Mouse (Mus musculus) MEL (cell line): ENCODE results near the gene Oit1. TPM values are rescaled to one million over a fixed set of nuclear protein-coding genes. Genes with fewer than 3 reads are reported as not detected.

Source experiments
- DNase-seq: peaks from one replicate; pipeline ENCODE4 v3.0.0; 2011; ENCODE audit warnings: low read depth, low spot score
- H3K27ac ChIP-seq: 2 replicates; pipeline ENCODE4 v1.5.1; 2012; ENCODE audit warnings: low read depth, mild to moderate bottlenecking, control low read depth, low read length, moderate library complexity; ENCODE audit not compliant: control insufficient read depth
- H3K27me3 ChIP-seq, 2 experiments: fragments of 150-350 bp in 1 of 2; sonication (generic) in 1 of 2; 2 replicates each; pipeline ENCODE4 v1.6.1; 2012; ENCODE audit warnings: low read length in 2 of 2, mild to moderate bottlenecking in 2 of 2, improper control_type of control experiment in 1 of 2, moderate library complexity in 1 of 2; ENCODE audit not compliant: insufficient read depth in 2 of 2, control insufficient read depth in 1 of 2
- H3K36me3 ChIP-seq, 2 experiments: 2 replicates each; pipeline ENCODE4 v1.6.1; 2012 to 2014; ENCODE audit warnings: low read length in 2 of 2, improper control_type of control experiment in 1 of 2, inconsistent platforms in 1 of 2, mild to moderate bottlenecking in 1 of 2; ENCODE audit not compliant: insufficient read depth in 2 of 2, control insufficient read depth in 1 of 2
- H3K4me1 ChIP-seq, 2 experiments: fragments of 150-350 bp in 1 of 2; sonication (generic) in 1 of 2; 2 replicates each; pipeline ENCODE4 v1.6.1; 2012; ENCODE audit warnings: low read length in 2 of 2, improper control_type of control experiment in 1 of 2, mild to moderate bottlenecking in 1 of 2; ENCODE audit not compliant: insufficient read depth in 2 of 2, control insufficient read depth in 1 of 2
- H3K4me3 ChIP-seq, 2 experiments: fragments of 150-350 bp in 1 of 2; sonication (generic) in 1 of 2; 2 replicates each; pipeline ENCODE4 v1.5.1; 2012; ENCODE audit warnings: low read depth in 2 of 2, low read length in 2 of 2, mild to moderate bottlenecking in 2 of 2, moderate library complexity in 2 of 2, control low read depth in 1 of 2, improper control_type of control experiment in 1 of 2; ENCODE audit not compliant: control insufficient read depth in 1 of 2, insufficient read depth in 1 of 2
- H3K79me2 ChIP-seq: 2 replicates; pipeline ENCODE4 v1.6.1; 2012; ENCODE audit warnings: mild to moderate bottlenecking, low read length, moderate library complexity; ENCODE audit not compliant: control insufficient read depth, poor library complexity, insufficient read depth
- H3K9ac ChIP-seq: 2 replicates; pipeline ENCODE4 v1.6.1; 2012; ENCODE audit warnings: low read depth, mild to moderate bottlenecking, control low read depth, low read length, moderate library complexity; ENCODE audit not compliant: control insufficient read depth, poor library complexity, severe bottlenecking
- H3K9me3 ChIP-seq: fragments of 150-350 bp; sonication (generic); replicated peaks from 2 replicates; pipeline ENCODE4 v1.6.1; 2012; ENCODE audit warnings: mild to moderate bottlenecking, low read length, improper control_type of control experiment, moderate library complexity; ENCODE audit not compliant: insufficient read depth
- BHLHE40 ChIP-seq: IDR thresholded peaks from 2 replicates; pipeline ENCODE4 v1.6.1; 2012; ENCODE audit warnings: low read depth, mild to moderate bottlenecking, inconsistent platforms, low read length, improper control_type of control experiment, borderline replicate concordance
- CHD1 ChIP-seq: IDR thresholded peaks from 2 replicates; pipeline ENCODE4 v1.6.1; 2012; ENCODE audit warnings: low read depth, mild to moderate bottlenecking, inconsistent platforms, low read length, improper control_type of control experiment
- CTCF ChIP-seq, 3 experiments: IDR thresholded peaks in 2 of 3; conservative IDR thresholded peaks in 1 of 3; 2 replicates each; pipeline ENCODE4 v1.5.1; 2011 to 2012; ENCODE audit warnings: low read length in 3 of 3, low read depth in 2 of 3, mild to moderate bottlenecking in 2 of 3, improper control_type of control experiment in 1 of 3, inconsistent platforms in 1 of 3, mixed read lengths in 1 of 3, moderate library complexity in 1 of 3; ENCODE audit not compliant: control insufficient read depth in 1 of 3, insufficient read depth in 1 of 3, poor library complexity in 1 of 3, severe bottlenecking in 1 of 3
- ELF1 ChIP-seq: IDR thresholded peaks from 2 replicates; pipeline ENCODE4 v1.6.1; 2014; ENCODE audit warnings: low read depth, mild to moderate bottlenecking, inconsistent platforms, low read length, improper control_type of control experiment, moderate library complexity
- GABPA ChIP-seq: IDR thresholded peaks from 2 replicates; pipeline ENCODE4 v1.6.1; 2012; ENCODE audit warnings: low read depth, mild to moderate bottlenecking, inconsistent platforms, low read length, improper control_type of control experiment, moderate library complexity
- GATA1 ChIP-seq: IDR thresholded peaks from 2 replicates; pipeline ENCODE4 v1.6.1; 2011; ENCODE audit warnings: low read depth, low read length, improper control_type of control experiment
- HCFC1 ChIP-seq: IDR thresholded peaks from 2 replicates; pipeline ENCODE4 v1.6.1; 2012; ENCODE audit warnings: low read depth, mild to moderate bottlenecking, inconsistent platforms, low read length, improper control_type of control experiment, moderate library complexity
- MAFK ChIP-seq: IDR thresholded peaks from 2 replicates; pipeline ENCODE4 v1.6.1; 2011; ENCODE audit warnings: low read depth, mild to moderate bottlenecking, low read length, improper control_type of control experiment, borderline replicate concordance
- MAZ ChIP-seq: IDR thresholded peaks from 2 replicates; pipeline ENCODE4 v1.6.1; 2012; ENCODE audit warnings: low read depth, mild to moderate bottlenecking, inconsistent platforms, low read length, improper control_type of control experiment
- MXI1 ChIP-seq: IDR thresholded peaks from 2 replicates; pipeline ENCODE4 v1.6.1; 2011; ENCODE audit warnings: mild to moderate bottlenecking, low read depth, low read length, improper control_type of control experiment
- MYB ChIP-seq: IDR thresholded peaks from 2 replicates; pipeline ENCODE4 v1.6.1; 2011; ENCODE audit warnings: mild to moderate bottlenecking, low read depth, low read length, improper control_type of control experiment
- MYC ChIP-seq: IDR thresholded peaks from 2 replicates; pipeline ENCODE4 v1.6.1; 2011; ENCODE audit warnings: low read depth, mild to moderate bottlenecking, low read length, improper control_type of control experiment, moderate library complexity
- NELFE ChIP-seq: IDR thresholded peaks from 2 replicates; pipeline ENCODE4 v1.6.1; 2011; ENCODE audit warnings: low read depth, low read length, improper control_type of control experiment
- NRF1 ChIP-seq: IDR thresholded peaks from 2 replicates; pipeline ENCODE4 v1.6.1; 2014; ENCODE audit warnings: low read depth, mild to moderate bottlenecking, inconsistent platforms, low read length, improper control_type of control experiment, moderate library complexity; ENCODE audit not compliant: poor library complexity, insufficient read depth, severe bottlenecking
- POLR2A ChIP-seq, 2 experiments: IDR thresholded peaks; 2 replicates each; pipeline ENCODE4 v1.6.1; 2011 to 2012; ENCODE audit warnings: low read length in 2 of 2, mild to moderate bottlenecking in 2 of 2, control low read depth in 1 of 2, improper control_type of control experiment in 1 of 2, low read depth in 1 of 2, moderate library complexity in 1 of 2; ENCODE audit not compliant: control insufficient read depth in 1 of 2, insufficient read depth in 1 of 2, poor library complexity in 1 of 2
- POLR2AphosphoS2 ChIP-seq: IDR thresholded peaks from 2 replicates; pipeline ENCODE4 v1.6.1; 2011; ENCODE audit warnings: low read length, improper control_type of control experiment
- POLR2AphosphoS5 ChIP-seq: IDR thresholded peaks from 2 replicates; pipeline ENCODE4 v1.6.1; 2012; ENCODE audit warnings: low read depth, borderline replicate concordance, mild to moderate bottlenecking, inconsistent platforms, low read length, moderate library complexity, mixed read lengths
- RAD21 ChIP-seq: IDR thresholded peaks from 2 replicates; pipeline ENCODE4 v1.6.1; 2011; ENCODE audit warnings: mild to moderate bottlenecking, low read depth, low read length, improper control_type of control experiment
- RCOR1 ChIP-seq: IDR thresholded peaks from 2 replicates; pipeline ENCODE4 v1.6.1; 2012; ENCODE audit warnings: low read depth, mild to moderate bottlenecking, inconsistent platforms, low read length, improper control_type of control experiment
- SMC3 ChIP-seq: IDR thresholded peaks from 2 replicates; pipeline ENCODE4 v1.6.1; 2011; ENCODE audit warnings: low read depth, low read length, improper control_type of control experiment
- TAL1 ChIP-seq: IDR thresholded peaks from 2 replicates; pipeline ENCODE4 v1.6.1; 2012; ENCODE audit warnings: mild to moderate bottlenecking, inconsistent platforms, low read length, moderate library complexity, mixed read lengths
- TCF12 ChIP-seq: IDR thresholded peaks from 2 replicates; pipeline ENCODE4 v1.6.1; 2014; ENCODE audit warnings: low read depth, mild to moderate bottlenecking, inconsistent platforms, low read length, improper control_type of control experiment, moderate library complexity
- UBTF ChIP-seq: IDR thresholded peaks from 2 replicates; pipeline ENCODE4 v1.6.1; 2012; ENCODE audit warnings: low read depth, mild to moderate bottlenecking, inconsistent platforms, low read length, improper control_type of control experiment, moderate library complexity, borderline replicate concordance; ENCODE audit not compliant: insufficient read depth
- USF1 ChIP-seq: IDR thresholded peaks from 2 replicates; pipeline ENCODE4 v1.6.1; 2014; ENCODE audit warnings: low read depth, mild to moderate bottlenecking, inconsistent platforms, low read length, improper control_type of control experiment, moderate library complexity
- ZC3H11A ChIP-seq: IDR thresholded peaks from 2 replicates; pipeline ENCODE4 v1.6.1; 2012; ENCODE audit warnings: low read depth, mild to moderate bottlenecking, inconsistent platforms, low read length, improper control_type of control experiment
- ZNF384 ChIP-seq: IDR thresholded peaks from 2 replicates; pipeline ENCODE4 v1.6.1; 2012; ENCODE audit warnings: low read depth, mild to moderate bottlenecking, inconsistent platforms, low read length, improper control_type of control experiment
- polyA plus RNA-seq, 2 experiments: library from polyadenylated mRNA; stranded (reverse) in 1 of 2; unstranded in 1 of 2; fragments of >175 nt in 1 of 2; fragments of >200 nt in 1 of 2; gene quantifications; 2 replicates each; pipeline versions ENCODE4 v1.2.1 to v1.2.4; 2012; ENCODE audit warnings: low replicate concordance in 2 of 2, low read depth in 1 of 2; ENCODE audit not compliant: insufficient read length in 2 of 2, insufficient read depth in 1 of 2, missing spikeins in 1 of 2
- total RNA-seq: library from RNA; depleted of rRNA; stranded (reverse); fragments of 300-350 nt; gene quantifications from 2 replicates; pipeline ENCODE4 v1.2.3, GENCODE M21; 2012

The Oit1 gene
- total and polyA plus RNA-seq, 3 experiments, result not detected

DNA sequence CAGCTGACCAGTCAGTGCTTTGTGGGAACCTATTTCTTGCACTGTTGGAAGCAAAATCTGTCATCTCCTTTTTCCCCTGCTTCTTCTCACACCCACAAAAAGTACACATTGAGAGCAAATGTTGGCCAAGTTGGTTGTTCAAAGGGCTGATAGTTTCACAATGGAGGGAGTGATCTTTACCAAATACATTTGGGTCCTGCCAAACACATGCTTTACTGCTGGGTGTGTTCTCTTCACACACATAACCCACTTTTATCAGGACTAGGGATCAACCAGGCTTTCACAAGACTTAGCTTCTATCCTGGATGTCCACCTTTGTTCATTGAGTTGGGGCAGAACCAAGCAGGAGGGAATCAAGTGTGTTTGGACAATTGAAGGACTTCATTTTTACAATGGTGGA, 20.0 kb upstream of the Oit1 start:
- H3K27ac ChIP-seq, result no peak overlapping the region
- H3K27me3 ChIP-seq, result no peaks in the 10 kb centered on the region
- no peaks in the 10 kb centered on the region for H3K4me1 ChIP-seq
- no peaks in the 10 kb centered on the region for H3K9me3 ChIP-seq
- no peak for TF ChIP-seq HCFC1
- TF ChIP-seq ELF1, result no peak
- no peak for TF ChIP-seq POLR2AphosphoS5
- TF ChIP-seq POLR2A (IDR thresholded peaks at IDR 0.05; ENCODE audit: control insufficient read depth in 1 of 2, insufficient read depth in 1 of 2, low read depth in 1 of 2, low read length in 2 of 2, poor library complexity in 1 of 2), result no peak
- TF ChIP-seq BHLHE40, result no peak
- TF ChIP-seq GABPA, result no peak
- no peak for TF ChIP-seq MYC
- no peak for TF ChIP-seq ZC3H11A
- no peak for TF ChIP-seq MXI1
- TF ChIP-seq POLR2AphosphoS2, result no peak
- TF ChIP-seq TCF12, result no peak
- no peak for TF ChIP-seq ZNF384
- TF ChIP-seq CHD1, result no peak
- no peak for TF ChIP-seq USF1
- TF ChIP-seq MYB, result no peak
- TF ChIP-seq CTCF (IDR thresholded peaks at IDR 0.05 in 2 of 3, conservative IDR thresholded peaks at IDR 0.05 in 1 of 3; ENCODE audit: control insufficient read depth in 1 of 3, insufficient read depth in 1 of 3, low read depth in 2 of 3, low read length in 3 of 3, poor library complexity in 1 of 3, severe bottlenecking in 1 of 3), result no peak
- TF ChIP-seq SMC3, result no peak
- no peak for TF ChIP-seq TAL1
- TF ChIP-seq, all 39 proteins: peak for 0
- Histone ChIP-seq H3K4me3 (no peak overlapping the region), H3K36me3 (no peaks in the 10 kb centered on the region), H3K79me2 (no peaks in the 10 kb centered on the region), H3K9ac (no peak overlapping the region)
- DNase-seq, result no peak

DNA sequence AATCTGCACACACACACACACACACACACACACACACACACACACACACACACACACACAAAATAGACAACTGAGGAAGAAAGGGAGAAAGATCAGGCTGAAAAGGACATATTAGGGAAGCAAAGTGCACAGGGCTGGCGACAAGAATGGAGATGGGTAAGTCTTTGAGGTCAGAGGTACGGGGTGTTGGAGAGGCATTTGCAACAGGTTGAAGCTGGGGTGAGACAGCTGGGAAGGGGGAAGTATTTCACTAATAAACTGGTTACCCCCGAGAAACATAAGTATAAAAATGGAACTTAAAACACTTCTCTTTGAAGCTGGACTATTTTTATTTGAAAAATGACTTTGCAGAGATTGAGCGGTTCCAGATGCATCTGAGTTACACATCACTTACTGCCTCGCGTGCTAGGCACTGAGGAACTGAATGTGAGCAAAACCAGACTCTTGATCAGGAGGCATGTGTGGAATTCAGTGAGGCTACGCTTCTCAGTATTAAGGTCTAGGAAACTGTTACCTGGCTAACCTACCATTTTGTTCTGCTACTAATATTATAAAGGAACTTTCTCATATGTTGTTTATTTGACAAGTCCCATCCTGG, 17.2 kb upstream of the Oit1 start:
- no peaks in the 10 kb centered on the region for H3K4me1 ChIP-seq
- no peak for DNase-seq
- no peak overlapping the region for H3K4me3 ChIP-seq
- no peaks in the 10 kb centered on the region for H3K79me2 ChIP-seq
- H3K27me3 ChIP-seq, result no peaks in the 10 kb centered on the region
- TF ChIP-seq SMC3, result no peak
- TF ChIP-seq MAFK, result no peak
- no peak for TF ChIP-seq MYB
- TF ChIP-seq ELF1, result no peak
- no peak for TF ChIP-seq GATA1
- TF ChIP-seq RAD21, result no peak
- TF ChIP-seq BHLHE40, result no peak
- no peak for TF ChIP-seq MXI1
- TF ChIP-seq MAZ, result no peak
- TF ChIP-seq RCOR1, result no peak
- no peak for TF ChIP-seq GABPA
- no peak for TF ChIP-seq NRF1
- TF ChIP-seq NELFE, result no peak
- TF ChIP-seq POLR2AphosphoS2, result no peak
- TF ChIP-seq UBTF, result no peak
- H3K27ac ChIP-seq, result no peak overlapping the region
- H3K36me3 ChIP-seq, result no peaks in the 10 kb centered on the region
- no peaks in the 10 kb centered on the region for H3K9me3 ChIP-seq
- no peak overlapping the region for H3K9ac ChIP-seq
